Mouse (Mus musculus) mouse trophoblast stem cell (cell line): ENCODE measurements around the gene Olfr279.

Source experiments
- in situ Hi-C, 2 experiments: fragments of 300-500 bp; cut with MseI, MboI; formaldehyde crosslinking; loops; 2 replicates in 1 of 2; 3 replicates in 1 of 2; pipeline ENCODE4 v1.15.1; 2025

Olfr279 gene

GRCm38 (mm10) chr15:98546843-98547242, 54.6 kb downstream of the Olfr279 start:
- in situ Hi-C loops: no loop called here
